Comparison of ENCODE assay signal across 31 mouse cellular contexts in genomic region chr6:95649123-95649663, GRCm38 (mm10).
DNase-seq lines count a peak whose midpoint lies in the region; ATAC-seq and TF ChIP-seq lines count a peak whose summit lies in the region.
"Had no signal": no experiment of that assay in that cellular context is flagged by ENCODE, and none has a peak within 500 bp of the region (broad histone marks: within the 10 kb centered on the region; RNA-seq: fewer than 3 reads in every experiment).

No protein-coding gene starts in this region.

- no peaks in the 10 kb centered on the region for H3K9me3 ChIP-seq in forebrain, embryonic 11.5 days (ENCODE audit: control insufficient read depth, low read length)
- no peaks in the 10 kb centered on the region for H3K9me3 ChIP-seq in forebrain, embryonic 14.5 days (replicated peaks; ENCODE audit: control insufficient read depth, low read length)
- H3K9me3 ChIP-seq in liver, embryonic 12.5 days (replicated peaks) = no peaks in the 10 kb centered on the region
- no peaks in the 10 kb centered on the region for H3K9me3 ChIP-seq in embryonic facial prominence, embryonic 12.5 days
- H3K9me3 ChIP-seq: forebrain, embryonic 10.5 days; G1E; heart, embryonic 12.5 days; hindbrain, embryonic 10.5 days; hindbrain, embryonic 15.5 days; kidney, embryonic 15.5 days; limb, embryonic 13.5 days; liver, embryonic 13.5 days; neural tube, embryonic 13.5 days; stomach, embryonic 15.5 days had no signal

- H3K36me3 ChIP-seq in forebrain, embryonic 11.5 days (ENCODE audit: control insufficient read depth, insufficient read depth, low read length) = no peaks in the 10 kb centered on the region
- H3K36me3 ChIP-seq in forebrain, embryonic 14.5 days (ENCODE audit: control insufficient read depth, insufficient read depth, low read length) = no peaks in the 10 kb centered on the region
- peaks cover 9% of the 10 kb centered on the region for H3K36me3 ChIP-seq in liver, adult 2 months (ENCODE audit: control insufficient read depth, insufficient read depth, low read length)
- peaks cover 19% of the 10 kb centered on the region; the same call in 1 of the 2 replicates for H3K36me3 ChIP-seq in liver, embryonic 12.5 days
- no peaks in the 10 kb centered on the region for H3K36me3 ChIP-seq in embryonic facial prominence, embryonic 12.5 days
- H3K36me3 ChIP-seq: hindbrain, embryonic 15.5 days; liver, embryonic 13.5 days; neural tube, embryonic 13.5 days had no signal

- no peak overlapping the region for H3K9ac ChIP-seq in forebrain, embryonic 11.5 days (ENCODE audit: low read length)
- H3K9ac ChIP-seq in forebrain, embryonic 14.5 days (ENCODE audit: low read length) = no peak overlapping the region
- H3K9ac ChIP-seq in liver, adult 2 months (ENCODE audit: low read depth, low read length) = no peak overlapping the region
- H3K9ac ChIP-seq in liver, embryonic 12.5 days = no peak overlapping the region
- no peak overlapping the region for H3K9ac ChIP-seq in embryonic facial prominence, embryonic 12.5 days
- H3K9ac ChIP-seq: heart, embryonic 12.5 days; hindbrain, embryonic 15.5 days; kidney, embryonic 15.5 days; limb, embryonic 13.5 days; liver, embryonic 13.5 days; neural tube, embryonic 13.5 days; stomach, embryonic 15.5 days had no signal

- no peak for TF ChIP-seq CTCF in liver, adult 2 months (IDR thresholded peaks at IDR 0.05; ENCODE audit: low read depth, low read length)

- peaks cover 9% of the 10 kb centered on the region; the same call in 1 of the 2 replicates for H3K4me1 ChIP-seq in forebrain, embryonic 11.5 days (replicated peaks; ENCODE audit: control insufficient read depth, insufficient read depth, low read length)
- H3K4me1 ChIP-seq in forebrain, embryonic 14.5 days (ENCODE audit: control insufficient read depth, insufficient read depth, low read length) = peaks cover 13% of the 10 kb centered on the region
- H3K4me1 ChIP-seq in liver, adult 2 months (ENCODE audit: control insufficient read depth, insufficient read depth, low read length) = peaks cover 13% of the 10 kb centered on the region
- H3K4me1 ChIP-seq in liver, embryonic 12.5 days = no peaks in the 10 kb centered on the region
- H3K4me1 ChIP-seq in embryonic facial prominence, embryonic 12.5 days = peaks cover 18% of the 10 kb centered on the region
- H3K4me1 ChIP-seq: liver, embryonic 13.5 days had no signal

- peak; percentile 50 for DNase-seq in forebrain, embryonic 11.5 days (ENCODE audit: low spot score)
- DNase-seq in forebrain, embryonic 14.5 days (ENCODE audit: low spot score) = no peak
- peak; percentile 43 for DNase-seq in liver, adult 2 months (ENCODE audit: extremely low read depth, low read depth, low spot score)
- DNase-seq in gastrocnemius, adult 18-20 months (ENCODE audit: low spot score) = no peak
- no peak for DNase-seq in kidney, adult 9 months
- DNase-seq: adrenal gland, postnatal 10 days; cerebellum, adult 11 months; cerebellum, adult 9-11 months; gastrocnemius, postnatal 25 days; heart, adult 18-20 months; heart, postnatal 10 days; kidney, adult 11 months; liver, embryonic 13.5 days; lung, adult 2 months; lung, postnatal 10 days; right cerebral cortex, postnatal 14 days had no signal

- WGBS in forebrain, embryonic 11.5 days = 57% methylated on average over 10 of the region's 10 CpGs
- WGBS in forebrain, embryonic 14.5 days = 45% methylated on average over 10 of the region's 10 CpGs
- 74% methylated on average over 10 of the region's 10 CpGs for WGBS in liver, adult 2 months
- 82% methylated on average over 10 of the region's 10 CpGs for WGBS in liver, embryonic 12.5 days (ENCODE audit: insufficient replicate concordance)
- 75% methylated on average over 10 of the region's 10 CpGs for WGBS in embryonic facial prominence, embryonic 12.5 days

- no peak overlapping the region for H3K4me2 ChIP-seq in forebrain, embryonic 11.5 days (ENCODE audit: low read depth, low read length, severe bottlenecking)
- no peak overlapping the region for H3K4me2 ChIP-seq in forebrain, embryonic 14.5 days (ENCODE audit: low read length)
- no peak overlapping the region for H3K4me2 ChIP-seq in liver, embryonic 12.5 days
- no peak overlapping the region for H3K4me2 ChIP-seq in embryonic facial prominence, embryonic 12.5 days (replicated peaks)
- H3K4me2 ChIP-seq: heart, embryonic 12.5 days; hindbrain, embryonic 15.5 days; kidney, embryonic 15.5 days; limb, embryonic 13.5 days; liver, embryonic 13.5 days; neural tube, embryonic 13.5 days; stomach, embryonic 15.5 days had no signal

- no peak for TF ChIP-seq POLR2A in liver, adult 2 months (IDR thresholded peaks at IDR 0.05; ENCODE audit: extremely low read depth, insufficient read depth, low read length)

- H3K27ac ChIP-seq in forebrain, embryonic 11.5 days (ENCODE audit: low read depth, low read length) = no peak overlapping the region
- no peak overlapping the region for H3K27ac ChIP-seq in forebrain, embryonic 14.5 days (ENCODE audit: low read depth, low read length)
- H3K27ac ChIP-seq in liver, adult 2 months (replicated peaks; ENCODE audit: insufficient read depth, low read depth, low read length) = no peak overlapping the region
- H3K27ac ChIP-seq in liver, embryonic 12.5 days = no peak overlapping the region
- no peak overlapping the region for H3K27ac ChIP-seq in embryonic facial prominence, embryonic 12.5 days
- H3K27ac ChIP-seq: forebrain, embryonic 10.5 days; hindbrain, embryonic 15.5 days; kidney, embryonic 15.5 days; limb, embryonic 13.5 days; liver, embryonic 13.5 days; macrophage; neural tube, embryonic 13.5 days; stomach, embryonic 15.5 days had no signal

- no peak overlapping the region for H3K4me3 ChIP-seq in forebrain, embryonic 11.5 days (ENCODE audit: low read depth, low read length)
- no peak overlapping the region for H3K4me3 ChIP-seq in forebrain, embryonic 14.5 days (ENCODE audit: low read depth, low read length)
- no peak overlapping the region for H3K4me3 ChIP-seq in liver, adult 2 months (ENCODE audit: insufficient read depth, low read depth, low read length)
- H3K4me3 ChIP-seq in liver, embryonic 12.5 days = no peak overlapping the region
- no peak overlapping the region for H3K4me3 ChIP-seq in embryonic facial prominence, embryonic 12.5 days
- H3K4me3 ChIP-seq: forebrain, embryonic 10.5 days; heart, embryonic 12.5 days; hindbrain, embryonic 10.5 days; hindbrain, embryonic 15.5 days; kidney, embryonic 15.5 days; limb, embryonic 13.5 days; liver, embryonic 13.5 days; myocyte; neural tube, embryonic 13.5 days; stomach, embryonic 15.5 days had no signal

- H3K27me3 ChIP-seq in forebrain, embryonic 11.5 days (ENCODE audit: control insufficient read depth, insufficient read depth, low read length) = no peaks in the 10 kb centered on the region; the same call in 1 of the 2 replicates
- no peaks in the 10 kb centered on the region for H3K27me3 ChIP-seq in forebrain, embryonic 14.5 days (replicated peaks; ENCODE audit: control insufficient read depth, insufficient read depth, low read length)
- H3K27me3 ChIP-seq in liver, adult 2 months (ENCODE audit: control insufficient read depth, insufficient read depth, low read length) = no peaks in the 10 kb centered on the region
- no peaks in the 10 kb centered on the region for H3K27me3 ChIP-seq in liver, embryonic 12.5 days (replicated peaks)
- H3K27me3 ChIP-seq in embryonic facial prominence, embryonic 12.5 days = no peaks in the 10 kb centered on the region
- H3K27me3 ChIP-seq: heart, embryonic 12.5 days; hindbrain, embryonic 15.5 days; kidney, embryonic 15.5 days; limb, embryonic 13.5 days; liver, embryonic 13.5 days; neural tube, embryonic 13.5 days; Patski; stomach, embryonic 15.5 days had no signal

- peaks cover 30% of the 10 kb centered on the region; the same call in 1 of the 2 replicates for H3K79me2 ChIP-seq in liver, adult 2 months (ENCODE audit: control insufficient read depth, insufficient read depth, low read length)

- no peak for ATAC-seq in forebrain, embryonic 11.5 days (replicated peaks; ENCODE audit: low FRiP score)
- ATAC-seq in forebrain, embryonic 14.5 days = no peak
- no peak for ATAC-seq in liver, embryonic 12.5 days
- 0 out of 2 replicates have a peak, but pooled peaks have one; percentile 15 for ATAC-seq in embryonic facial prominence, embryonic 12.5 days (ENCODE audit: insufficient number of reproducible peaks, insufficient read depth, low FRiP score, low TSS enrichment)
- ATAC-seq: inflammation-experienced regulatory T-cells, adult 6 months; Patski had no signal

Comparison
In these comparisons a context has a peak if more than half of its experiments do, and no peak if none do; other contexts are left out.
1. DNase-seq: peak in forebrain, embryonic 11.5 days (single experiment) and liver, adult 2 months (single experiment); none in forebrain, embryonic 14.5 days (single experiment), gastrocnemius, adult 18-20 months (single experiment) and kidney, adult 9 months (single experiment).